Mouse (Mus musculus) adrenal gland, adult 8-10 months (tissue): ENCODE results near the gene Gm14443. TPM values are rescaled to one million over a fixed set of nuclear protein-coding genes. Genes with fewer than 3 reads are reported as not detected.
"Not testable (repeated sequence)": the region's sequence is repeated elsewhere in the genome, so short reads cannot be mapped to it uniquely, and the experiment has no call there.

ENCODE experiments used
- DNase-seq: peaks from one replicate; pipeline ENCODE4 v3.0.0; 2022
- total RNA-seq, 4 experiments: library from RNA; stranded (reverse); gene quantifications; 2 replicates each; pipeline ENCODE4 v1.2.4; 2022

Gene Gm14443
- 1 to 10 TPM; 2.1 to 6.4 (median 4.4) TPM for total RNA-seq

GRCm38 (mm10) chr2:175175401-175176180 lies at the start of gene Gm14443:
Gm14443 (minus strand) TSS chr2:175175871.
- not testable (repeated sequence) for DNase-seq

- not testable (repeated sequence) for DNase-seq
These were observed 31.1 kb upstream of the Gm14443 start, which contains the start of gene Gm14391 for GRCm38 (mm10) chr2:175206732-175207131. Gm14391 (minus strand) TSS chr2:175206917.

GRCm38 (mm10) chr2:175179008-175179407 lies 3.3 kb upstream of the Gm14443 start:
- DNase-seq: not testable (repeated sequence)

- no peak for DNase-seq
These were observed 641 bp upstream of the Gm14443 start for GRCm38 (mm10) chr2:175176312-175176711.

GRCm38 (mm10) chr2:175174058-175174457 lies 1.6 kb downstream of the Gm14443 start:
- DNase-seq: not testable (repeated sequence)

- not testable (repeated sequence) for DNase-seq
These were observed 2.6 kb downstream of the Gm14443 start for GRCm38 (mm10) chr2:175172906-175173595.

- DNase-seq: no peak
These were observed 3.5 kb downstream of the Gm14443 start for GRCm38 (mm10) chr2:175172123-175172522.

GRCm38 (mm10) chr2:175166870-175167269 lies 8.8 kb downstream of the Gm14443 start:
- DNase-seq: not testable (repeated sequence)

- DNase-seq: not testable (repeated sequence)
These were observed 10.6 kb downstream of the Gm14443 start for GRCm38 (mm10) chr2:175165110-175165509.

GRCm38 (mm10) chr2:175161438-175161837 lies 14.2 kb downstream of the Gm14443 start:
- not testable (repeated sequence) for DNase-seq

GRCm38 (mm10) chr2:175158642-175159041 lies 17.0 kb downstream of the Gm14443 start:
- no peak for DNase-seq

GRCm38 (mm10) chr2:175156696-175157095 lies 19.0 kb downstream of the Gm14443 start:
- DNase-seq: no peak

GRCm38 (mm10) chr2:175141993-175142295 lies 33.7 kb downstream of the Gm14443 start, which contains the start of gene Gm14399:
Gm14399 (minus strand) TSS chr2:175142012.
- not testable (repeated sequence) for DNase-seq

- DNase-seq: peak; percentile 38
These were observed 34.3 kb downstream of the Gm14443 start for GRCm38 (mm10) chr2:175141118-175141992.

GRCm38 (mm10) chr2:175140624-175141023 lies 35.0 kb downstream of the Gm14443 start:
- DNase-seq: not testable (repeated sequence)

Other genes with a start within 250 kb of the Gm14443 start
- gene Gm14444, start 165.6 kb downstream of the Gm14443 start, total RNA-seq: 1 to 10 TPM in 2 of 4 experiments, under 1 TPM in 2; 0.45 to 3.9 (median 1.0) TPM
- gene Gm14393, start 108.1 kb downstream of the Gm14443 start, total RNA-seq: 1 to 10 TPM in 3 of 4 experiments, under 1 TPM in 1; 0.66 to 1.5 (median 1.4) TPM
- 10 to 100 TPM; 14.5 to 23.9 (median 18.1) TPM for gene Gm14399, start 33.9 kb downstream of the Gm14443 start, total RNA-seq
- 10 to 100 TPM; 55.0 to 80.9 (median 71.4) TPM for gene Gm14391, start 31.0 kb upstream of the Gm14443 start, total RNA-seq
- 10 to 100 TPM in 1 of 4 experiments, 1 to 10 TPM in 2, not detected in 1; 2.0 to 15.2 (median 6.8) TPM for gene Gm14440, start 99.3 kb upstream of the Gm14443 start, total RNA-seq
- 10 to 100 TPM; 38.3 to 47.3 (median 45.0) TPM for gene Gm4631, start 162.3 kb upstream of the Gm14443 start, total RNA-seq
- gene Zfp968, start 196.6 kb upstream of the Gm14443 start, total RNA-seq: 10 to 100 TPM in 2 of 4 experiments, 1 to 10 TPM in 2; 7.2 to 13.7 (median 10.9) TPM